Mouse (Mus musculus) mouse trophoblast stem cell (cell line): ENCODE measurements around the gene Trpc4ap.

Experiments
- in situ Hi-C, 2 experiments: fragments of 300-500 bp; cut with MseI, MboI; formaldehyde crosslinking; loops; 2 replicates in 1 of 2; 3 replicates in 1 of 2; pipeline ENCODE4 v1.15.1; 2025

The Trpc4ap gene

GRCm38 (mm10) chr2:155641540-155642472, 50.4 kb downstream of the Trpc4ap start:
- in situ Hi-C loops = no loop called here

DNA sequence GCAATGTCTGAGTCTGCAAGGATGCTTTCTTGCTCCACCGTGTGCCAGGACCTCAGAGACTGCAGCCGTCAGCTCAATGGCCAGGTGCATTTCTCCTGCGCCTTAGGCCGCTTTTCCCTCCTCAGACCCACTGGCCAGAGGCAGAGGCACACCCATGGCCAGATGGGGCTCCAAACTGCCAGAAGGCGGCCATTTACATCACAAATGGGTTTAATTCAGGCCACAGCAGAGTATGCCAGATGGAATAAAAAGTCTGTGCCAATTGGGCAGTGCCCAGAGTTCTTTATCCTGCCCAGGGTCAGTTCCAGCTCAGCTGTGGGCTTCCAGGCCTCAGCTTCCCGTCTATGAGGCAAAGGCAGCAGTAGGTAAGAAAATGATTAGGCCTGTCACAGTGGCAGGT, 51.5 kb downstream of the Trpc4ap start:
- in situ Hi-C loops = no loop called here

GRCm38 (mm10) chr2:155637411-155637810, 54.8 kb downstream of the Trpc4ap start:
- in situ Hi-C loops = no loop called here

DNA sequence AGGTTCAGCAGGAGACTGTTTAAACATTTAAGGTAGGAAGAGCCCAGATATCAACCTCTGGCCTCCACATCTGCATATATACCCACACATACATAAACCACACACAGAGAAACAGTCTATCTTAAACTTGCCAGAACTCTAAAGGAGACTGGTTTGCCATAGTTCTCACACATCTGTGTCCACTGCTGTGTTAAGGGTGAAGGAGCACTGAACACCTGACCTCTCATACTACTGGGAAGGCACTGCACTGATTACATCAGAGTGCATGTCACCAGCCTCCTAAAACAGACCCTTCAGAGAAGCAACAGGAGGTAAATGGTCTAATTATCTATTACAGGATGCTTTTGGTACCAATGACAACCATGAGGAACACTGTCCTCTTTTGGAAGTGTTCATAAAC, 55.3 kb downstream of the Trpc4ap start:
- in situ Hi-C loops = no loop called here

- in situ Hi-C loops = no loop called here
Measured at GRCm38 (mm10) chr2:155635961-155636360, 56.2 kb downstream of the Trpc4ap start.

DNA sequence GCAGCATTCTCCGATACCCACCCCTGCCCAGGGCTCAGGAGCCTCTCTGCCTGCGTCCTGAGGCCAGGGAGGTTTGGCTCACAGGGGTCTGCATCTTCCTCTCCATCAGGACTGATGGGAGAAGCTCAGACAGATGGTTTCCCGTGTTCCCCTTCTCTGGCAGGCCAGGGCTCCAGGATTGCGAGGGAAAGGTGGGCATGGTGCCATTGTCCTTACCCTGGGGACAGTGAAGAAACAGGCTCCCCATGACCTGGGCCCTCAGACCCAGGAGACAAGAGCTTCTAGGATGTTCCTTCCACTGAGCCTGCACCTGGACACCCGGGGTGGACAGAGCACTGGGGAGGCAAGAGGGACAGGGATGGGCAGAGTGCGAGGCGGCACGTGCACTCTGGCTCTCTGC, 57.6 kb downstream of the Trpc4ap start:
- in situ Hi-C loops = no loop called here

- in situ Hi-C loops = no loop called here
Measured at GRCm38 (mm10) chr2:155633731-155634130, 58.5 kb downstream of the Trpc4ap start.

GRCm38 (mm10) chr2:155633121-155633520, 59.1 kb downstream of the Trpc4ap start:
- in situ Hi-C loops = no loop called here

- in situ Hi-C loops = no loop called here
Measured at GRCm38 (mm10) chr2:155632138-155632936, 59.8 kb downstream of the Trpc4ap start.

DNA sequence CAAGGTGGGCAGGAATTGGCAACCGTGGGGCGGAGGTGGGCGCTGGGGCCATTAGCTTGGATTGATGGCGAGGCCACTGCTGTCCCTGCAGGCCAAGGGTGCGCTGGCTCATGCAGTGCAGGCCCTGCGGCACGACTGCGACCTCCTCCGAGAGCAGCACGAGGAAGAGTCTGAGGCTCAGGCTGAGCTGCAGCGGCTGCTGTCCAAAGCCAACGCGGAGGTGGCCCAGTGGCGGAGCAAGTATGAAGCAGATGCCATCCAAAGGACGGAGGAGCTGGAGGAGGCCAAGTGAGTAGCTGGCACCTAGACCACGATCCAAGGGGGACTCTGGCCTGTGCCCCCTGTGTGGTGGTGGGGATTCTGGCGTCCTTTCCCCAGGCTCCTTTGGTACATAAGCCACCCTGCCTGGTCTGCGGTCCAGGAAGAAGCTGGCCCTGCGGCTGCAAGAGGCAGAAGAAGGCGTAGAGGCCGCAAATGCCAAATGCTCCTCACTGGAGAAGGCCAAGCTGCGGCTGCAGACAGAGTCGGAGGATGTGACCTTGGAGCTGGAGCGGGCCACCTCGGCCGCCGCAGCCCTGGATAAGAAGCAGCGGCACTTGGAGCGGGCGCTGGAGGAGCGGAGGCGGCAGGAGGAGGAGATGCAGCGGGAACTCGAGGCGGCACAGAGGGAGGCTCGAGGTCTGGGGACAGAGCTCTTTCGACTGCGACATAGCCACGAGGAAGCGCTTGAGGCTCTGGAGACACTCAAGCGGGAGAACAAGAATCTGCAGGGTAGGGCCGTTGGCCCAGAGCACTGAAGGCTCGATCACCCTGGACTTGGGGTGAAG, 61.4 kb downstream of the Trpc4ap start:
- in situ Hi-C loops = no loop called here

GRCm38 (mm10) chr2:155630153-155630552, 62.0 kb downstream of the Trpc4ap start:
- in situ Hi-C loops = no loop called here

DNA sequence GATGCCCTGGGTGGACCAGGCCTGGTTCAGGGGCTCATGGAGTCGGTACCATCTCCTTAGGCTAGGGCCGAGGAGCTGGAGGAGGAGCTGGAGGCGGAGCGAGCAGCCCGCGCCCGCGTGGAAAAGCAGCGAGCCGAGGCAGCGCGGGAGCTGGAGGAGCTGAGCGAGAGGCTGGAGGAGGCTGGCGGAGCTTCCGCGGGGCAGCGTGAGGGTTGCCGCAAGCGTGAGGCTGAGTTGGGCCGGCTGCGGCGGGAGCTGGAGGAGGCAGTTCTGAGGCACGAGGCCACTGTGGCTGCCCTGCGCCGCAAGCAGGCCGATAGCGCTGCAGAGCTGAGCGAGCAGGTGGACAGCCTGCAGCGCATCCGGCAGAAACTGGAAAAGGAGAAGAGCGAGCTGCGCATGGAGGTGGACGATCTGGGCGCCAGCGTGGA, 62.9 kb downstream of the Trpc4ap start:
- in situ Hi-C loops = no loop called here

GRCm38 (mm10) chr2:155628519-155628918, 63.7 kb downstream of the Trpc4ap start:
- in situ Hi-C loops = no loop called here

DNA sequence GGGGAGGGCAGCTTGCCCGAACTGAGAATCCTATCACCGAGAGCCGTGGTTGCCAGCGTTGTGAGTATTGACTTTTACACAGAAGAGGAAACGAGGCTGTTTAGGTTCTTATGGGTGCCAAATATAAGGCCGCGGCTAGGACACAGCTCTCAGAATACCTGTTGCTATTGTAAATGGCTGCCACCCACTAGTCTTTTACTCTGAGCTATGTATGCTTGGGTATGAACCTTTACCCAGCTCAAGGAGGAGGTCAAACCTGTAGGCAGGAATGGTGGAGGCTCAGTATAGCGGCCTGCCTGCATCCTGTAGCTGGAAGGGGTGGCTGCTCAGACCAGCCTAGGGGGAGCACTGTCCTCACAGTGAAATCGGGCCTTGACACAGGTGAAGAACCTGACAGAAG, 64.1 kb downstream of the Trpc4ap start:
- in situ Hi-C loops = no loop called here

DNA sequence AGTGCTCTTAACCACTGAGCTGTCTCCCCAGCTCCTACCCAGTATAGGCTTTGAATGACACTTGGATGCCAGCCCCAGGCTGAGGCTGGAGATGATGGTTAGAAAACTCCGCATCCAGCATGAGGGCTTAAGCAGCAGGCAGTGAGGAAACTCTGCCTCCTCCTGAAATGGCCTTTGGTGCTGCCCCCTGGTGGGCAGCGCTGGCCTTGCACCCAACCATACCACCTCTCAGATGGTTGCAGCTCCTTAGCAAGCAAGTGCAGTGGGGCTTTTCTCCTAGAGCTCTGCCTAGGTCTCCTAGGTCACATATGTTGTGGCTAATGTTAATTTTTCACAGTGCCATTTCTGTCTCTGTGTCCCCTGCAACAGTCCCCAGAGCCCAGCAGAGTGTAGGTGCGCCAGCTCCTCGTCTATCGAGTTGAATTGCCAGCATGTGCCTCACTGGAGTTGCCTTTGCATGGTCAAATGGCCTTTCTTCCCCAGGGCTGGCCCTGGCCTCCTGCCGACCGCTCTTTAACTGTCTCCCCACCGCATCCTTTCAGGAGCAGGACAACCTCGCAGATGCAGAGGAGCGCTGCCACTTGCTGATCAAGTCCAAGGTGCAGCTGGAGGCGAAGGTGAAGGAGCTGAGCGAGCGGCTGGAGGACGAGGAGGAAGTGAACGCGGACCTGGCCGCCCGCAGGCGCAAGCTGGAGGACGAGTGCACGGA, 65.0 kb downstream of the Trpc4ap start:
- in situ Hi-C loops = no loop called here

DNA sequence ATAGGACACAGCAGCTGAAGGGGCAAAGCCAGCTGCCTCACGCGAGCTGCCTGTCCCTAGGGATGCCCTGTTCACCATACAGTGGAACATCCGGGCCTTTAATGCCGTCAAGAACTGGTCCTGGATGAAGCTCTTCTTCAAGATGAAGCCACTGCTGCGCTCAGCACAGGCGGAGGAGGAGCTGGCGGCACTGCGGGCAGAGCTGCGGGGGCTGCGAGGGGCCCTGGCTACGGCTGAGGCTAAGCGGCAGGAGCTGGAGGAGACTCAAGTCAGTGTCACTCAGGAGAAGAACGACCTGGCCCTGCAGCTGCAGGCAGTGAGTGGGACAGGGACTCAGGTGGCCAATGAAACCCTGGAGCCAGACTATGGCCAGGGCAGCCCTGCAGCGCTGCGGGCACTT, 65.9 kb downstream of the Trpc4ap start:
- in situ Hi-C loops = no loop called here

DNA sequence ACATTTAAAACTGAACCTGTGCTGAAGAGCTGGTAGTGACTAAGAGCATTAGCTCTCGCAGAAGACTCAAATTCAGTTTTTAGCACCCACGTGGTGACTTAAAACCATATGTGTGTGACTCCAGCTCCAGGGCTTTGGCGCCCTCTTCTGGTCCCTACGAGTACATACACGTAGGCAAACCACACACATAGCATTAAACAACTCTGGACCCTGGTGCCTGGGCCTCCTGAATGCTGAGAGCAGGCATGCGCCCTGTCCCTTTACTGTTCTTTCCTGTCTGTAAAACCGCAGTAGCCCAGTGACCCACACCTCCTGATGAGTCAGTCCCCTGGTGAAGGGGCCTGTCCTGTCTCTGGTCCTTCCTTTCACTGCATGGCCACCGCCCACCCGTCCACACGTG, 67.5 kb downstream of the Trpc4ap start:
- in situ Hi-C loops = loop anchor here (5.0 kb wide), 2 partner anchors 107 to 112 kb away; partner anchors contain the start of genes Acss2 (in 1 of the 2) and Ggt7 (in 1 of the 2)

DNA sequence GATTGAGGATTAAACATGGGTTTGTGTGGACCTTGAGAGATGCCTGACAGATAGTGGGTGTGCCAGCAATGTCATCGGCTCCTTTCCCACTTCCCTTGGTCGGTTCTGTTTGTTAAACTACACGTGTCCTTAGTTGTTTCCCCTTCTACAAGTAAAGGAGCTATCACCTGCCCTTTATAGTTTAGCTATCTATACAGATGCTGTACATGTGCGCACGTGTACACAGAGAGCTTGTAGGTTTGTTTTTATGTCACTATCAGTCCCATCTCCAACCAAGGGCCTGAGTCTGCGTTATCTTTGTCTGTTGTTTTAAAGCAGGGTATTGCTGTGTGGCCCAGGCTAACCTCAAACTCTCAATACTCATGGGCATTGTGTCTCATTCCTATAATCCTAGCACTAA, 68.2 kb downstream of the Trpc4ap start:
- in situ Hi-C loops = loop anchor here (5.0 kb wide), 2 partner anchors 107 to 112 kb away; partner anchors contain the start of genes Acss2 (in 1 of the 2) and Ggt7 (in 1 of the 2)

DNA sequence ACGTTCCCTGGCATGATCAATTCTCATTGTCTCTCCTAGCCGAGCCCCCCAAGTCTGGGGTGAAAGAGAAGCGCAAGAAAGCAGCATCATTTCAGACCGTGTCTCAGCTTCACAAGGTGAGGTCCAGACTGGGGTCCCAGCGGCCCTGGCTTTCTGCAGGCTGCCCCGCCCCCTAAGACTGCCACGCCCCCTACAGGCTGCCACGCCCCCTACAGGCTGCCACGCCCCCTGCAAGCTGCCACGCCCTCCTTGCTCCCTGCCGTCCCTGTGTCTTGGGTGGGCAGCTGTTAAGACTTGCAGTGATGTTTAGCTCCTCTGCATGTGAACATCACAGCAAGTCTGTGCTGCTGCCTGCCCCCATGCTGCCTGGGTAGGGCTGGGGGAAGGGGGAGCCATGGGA, 69.6 kb downstream of the Trpc4ap start:
- in situ Hi-C loops = loop anchor here (5.0 kb wide), 2 partner anchors 105 to 110 kb away; partner anchors contain the start of genes Acss2 (in 1 of the 2) and Ggt7 (in 1 of the 2)

GRCm38 (mm10) chr2:155619817-155620216, 72.4 kb downstream of the Trpc4ap start:
- in situ Hi-C loops = loop anchor here (5.0 kb wide), 2 partner anchors 103 to 108 kb away; partner anchors contain the start of genes Acss2 (in 1 of the 2) and Ggt7 (in 1 of the 2)

DNA sequence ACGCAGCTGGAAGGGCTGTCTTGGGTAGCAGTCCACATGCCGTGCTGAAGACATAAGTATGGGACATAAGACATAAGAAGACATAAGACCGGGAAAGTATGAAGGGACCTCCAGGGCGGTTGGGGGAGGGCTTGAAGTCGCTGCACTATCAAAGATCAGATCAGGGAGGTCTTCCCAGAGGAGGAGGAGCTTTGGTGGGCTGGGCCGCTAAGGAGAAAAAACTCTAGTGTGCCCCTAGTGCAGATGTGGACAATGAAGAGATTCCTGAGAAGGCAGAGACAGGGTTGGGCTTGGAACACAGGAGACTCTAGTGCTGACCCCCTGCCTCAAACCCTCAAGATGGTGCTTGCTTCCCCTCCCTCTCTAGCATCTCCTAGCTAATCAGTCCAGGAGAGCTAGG, 75.2 kb downstream of the Trpc4ap start:
- in situ Hi-C loops = no loop called here
